Mouse (Mus musculus) liver, embryonic 11.5 days (tissue): ENCODE measurements around the gene Meiob. TPM values are rescaled to one million over a fixed set of nuclear protein-coding genes. Genes with fewer than 3 reads are reported as not detected.
A peak's percentile ranks its signal among the peaks of the same experiment; 100 is the strongest.

Experiments
- ATAC-seq: fragments of 200-750 bp; cut with Nextera tagmentation; replicated peaks from 2 replicates; pipeline ENCODE4 v1.8.0; 2017; ENCODE audit warnings: moderate number of reproducible peaks, mild to moderate bottlenecking, moderate TSS enrichment, moderate library complexity; ENCODE audit not compliant: low FRiP score
- DNase-seq: peaks from one replicate; pipeline ENCODE4 v3.0.0-alpha.2; 2017; ENCODE audit warnings: low spot score
- H3K27ac ChIP-seq: fragments of 300-500 bp; sonication (generic); 2 replicates; pipeline ENCODE4 v1.5.1; 2014; ENCODE audit warnings: mild to moderate bottlenecking, low read depth, low read length, control low read depth
- H3K27me3 ChIP-seq: fragments of 300-500 bp; sonication (generic); replicated peaks from 2 replicates; pipeline ENCODE4 v1.6.1; 2014; ENCODE audit warnings: low read length, mixed read lengths; ENCODE audit not compliant: control insufficient read depth, insufficient read depth
- H3K36me3 ChIP-seq: fragments of 300-500 bp; sonication (generic); 2 replicates; pipeline ENCODE4 v1.6.1; 2014; ENCODE audit warnings: mild to moderate bottlenecking, low read length, moderate library complexity, mixed read lengths; ENCODE audit not compliant: control insufficient read depth, insufficient read depth
- H3K4me1 ChIP-seq: fragments of 300-500 bp; sonication (generic); replicated peaks from 2 replicates; pipeline ENCODE4 v1.6.1; 2014; ENCODE audit warnings: low read length, mixed read lengths; ENCODE audit not compliant: control insufficient read depth, insufficient read depth
- H3K4me2 ChIP-seq: fragments of 300-500 bp; sonication (generic); 2 replicates; pipeline ENCODE4 v1.6.1; 2014; ENCODE audit warnings: mild to moderate bottlenecking, control low read depth, moderate library complexity
- H3K4me3 ChIP-seq: fragments of 300-500 bp; sonication (generic); 2 replicates; pipeline ENCODE4 v1.5.1; 2014; ENCODE audit warnings: low read depth, low read length, control low read depth
- H3K9ac ChIP-seq: fragments of 300-500 bp; sonication (generic); 2 replicates; pipeline ENCODE4 v1.6.1; 2014; ENCODE audit warnings: low read depth, low read length, control low read depth
- H3K9me3 ChIP-seq: fragments of 300-500 bp; sonication (generic); 2 replicates; pipeline ENCODE4 v1.6.1; 2016; ENCODE audit warnings: low read length, inconsistent platforms, mixed read lengths; ENCODE audit not compliant: control insufficient read depth
- WGBS: fragments of 180-500 bp; shearing (Covaris S2); extraction: QIAGEN DNeasy Blood & Tissue Kit; methylation state at CpG from one replicate; pipeline ENCODE4 v1.1.7; 2014; 5-methylcytosine and 5-hydroxymethylcytosine counted together
- polyA plus RNA-seq: library from polyadenylated mRNA; unstranded; fragments of >200 nt; fragmentation: Nextera tagmentation; extraction: Ambion mirVana; gene quantifications from 2 replicates; pipeline ENCODE4 v1.2.1, GENCODE M21; 2014

Meiob gene
- polyA plus RNA-seq, 1 experiment from 2014 or later, result 1.9 TPM

- WGBS, result 45% methylated on average over 4 of the region's 4 CpGs
- no peak overlapping the region for H3K27ac ChIP-seq
- H3K4me1 ChIP-seq, result 0 out of 2 replicates have a peak, but pooled peaks cover 3% of the 10 kb centered on the region
- no peaks in the 10 kb centered on the region for H3K27me3 ChIP-seq
- H3K9me3 ChIP-seq, result no peaks in the 10 kb centered on the region
- no peak overlapping the region for H3K9ac ChIP-seq
- DNase-seq, result no peak
- no peak overlapping the region for H3K4me2 ChIP-seq
- H3K4me3 ChIP-seq, result no peak overlapping the region
- H3K36me3 ChIP-seq, result no peaks in the 10 kb centered on the region
- ATAC-seq, result no peak
Measured at GRCm38 (mm10) chr17:24873695-24874404, 69.8 kb downstream of the Meiob start.

- Histone ChIP-seq H3K27me3 (no peaks in the 10 kb centered on the region), H3K36me3 (no peaks in the 10 kb centered on the region), H3K27ac (no peak overlapping the region), H3K4me2 (no peak overlapping the region), H3K4me3 (no peak overlapping the region), H3K9ac (no peak overlapping the region), H3K4me1 (0 out of 2 replicates have a peak, but pooled peaks cover 3% of the 10 kb centered on the region), H3K9me3 (no peaks in the 10 kb centered on the region)
- no peak for ATAC-seq
- 52% methylated on average over 1 of the region's 1 CpGs for WGBS
- DNase-seq, result no peak
Measured at GRCm38 (mm10) chr17:24874405-24874745, 70.3 kb downstream of the Meiob start.

- no peaks in the 10 kb centered on the region for H3K36me3 ChIP-seq
- H3K27ac ChIP-seq, result no peak overlapping the region
- H3K27me3 ChIP-seq, result no peaks in the 10 kb centered on the region
- H3K4me2 ChIP-seq, result no peak overlapping the region
- ATAC-seq (no peak), DNase-seq (no peak)
- H3K4me3 ChIP-seq, result no peak overlapping the region
- no peaks in the 10 kb centered on the region for H3K9me3 ChIP-seq
- 75% methylated on average over 8 of the region's 8 CpGs for WGBS
- no peak overlapping the region for H3K9ac ChIP-seq
- H3K4me1 ChIP-seq, result 0 out of 2 replicates have a peak, but pooled peaks cover 3% of the 10 kb centered on the region
Measured at GRCm38 (mm10) chr17:24874989-24875388, 70.9 kb downstream of the Meiob start.

GRCm38 (mm10) chr17:24877336-24878116 is 73.4 kb downstream of the Meiob start:
- H3K4me3 ChIP-seq, result peak overlapping the region; percentile 12; the same call in 1 of the 2 replicates
- DNase-seq (no peak), ATAC-seq (peak; percentile 10; the same call in 1 of the 2 replicates)
- H3K9ac ChIP-seq, result peak overlapping the region; percentile 41
- H3K4me2 ChIP-seq, result peak overlapping the region; percentile 41
- H3K27ac ChIP-seq, result peak overlapping the region; percentile 73
- 56% methylated on average over 10 of the region's 10 CpGs for WGBS
- 0 out of 2 replicates have a peak, but pooled peaks cover 3% of the 10 kb centered on the region for H3K4me1 ChIP-seq
- no peaks in the 10 kb centered on the region for H3K9me3 ChIP-seq
- no peaks in the 10 kb centered on the region for H3K27me3 ChIP-seq
- no peaks in the 10 kb centered on the region for H3K36me3 ChIP-seq

- Histone ChIP-seq H3K4me1 (0 out of 2 replicates have a peak, but pooled peaks cover 3% of the 10 kb centered on the region), H3K9me3 (no peaks in the 10 kb centered on the region), H3K4me2 (peak overlapping the region; percentile 41), H3K4me3 (peak overlapping the region; percentile 12; the same call in 1 of the 2 replicates), H3K36me3 (peaks cover 3% of the 10 kb centered on the region; the same call in 1 of the 2 replicates), H3K9ac (peak overlapping the region; percentile 41; the same call in 1 of the 2 replicates), H3K27ac (peak overlapping the region; percentile 73; the same call in 1 of the 2 replicates), H3K27me3 (no peaks in the 10 kb centered on the region)
- ATAC-seq (peak; percentile 32; the same call in 1 of the 2 replicates), DNase-seq (no peak)
- WGBS, result 37% methylated on average over 5 of the region's 5 CpGs
Measured at GRCm38 (mm10) chr17:24878117-24878397, 74.0 kb downstream of the Meiob start.

GRCm38 (mm10) chr17:24878531-24878930 is 74.4 kb downstream of the Meiob start:
- no peaks in the 10 kb centered on the region for H3K27me3 ChIP-seq
- peaks cover 7% of the 10 kb centered on the region; the same call in 1 of the 2 replicates for H3K36me3 ChIP-seq
- 0 out of 2 replicates have a peak overlapping the region, but pooled peaks have one; percentile 0 for H3K4me2 ChIP-seq
- 0 out of 2 replicates have a peak, but pooled peaks cover 3% of the 10 kb centered on the region for H3K4me1 ChIP-seq
- no peak overlapping the region for H3K9ac ChIP-seq
- WGBS, result 80% methylated on average over 8 of the region's 8 CpGs
- ATAC-seq (no peak), DNase-seq (no peak)
- no peaks in the 10 kb centered on the region for H3K9me3 ChIP-seq
- H3K27ac ChIP-seq, result no peak overlapping the region
- H3K4me3 ChIP-seq, result no peak overlapping the region

GRCm38 (mm10) chr17:24881738-24882440 is 77.8 kb downstream of the Meiob start:
- Histone ChIP-seq H3K4me2 (no peak overlapping the region), H3K27ac (no peak overlapping the region), H3K4me1 (peaks cover 11% of the 10 kb centered on the region; the same call in 1 of the 2 replicates), H3K27me3 (no peaks in the 10 kb centered on the region), H3K9ac (no peak overlapping the region), H3K4me3 (no peak overlapping the region), H3K36me3 (peaks cover 16% of the 10 kb centered on the region; the same call in 1 of the 2 replicates), H3K9me3 (no peaks in the 10 kb centered on the region)
- ATAC-seq (no peak), DNase-seq (no peak)
- 52% methylated on average over 7 of the region's 7 CpGs for WGBS

GRCm38 (mm10) chr17:24884391-24884790 is 80.3 kb downstream of the Meiob start:
- no peak for ATAC-seq
- no peaks in the 10 kb centered on the region for H3K9me3 ChIP-seq
- H3K27ac ChIP-seq, result no peak overlapping the region
- H3K36me3 ChIP-seq, result peaks cover 22% of the 10 kb centered on the region; the same call in 1 of the 2 replicates
- no peak for DNase-seq
- H3K4me1 ChIP-seq, result peaks cover 18% of the 10 kb centered on the region
- WGBS, result 84% methylated on average over 6 of the region's 6 CpGs
- H3K4me2 ChIP-seq, result peak overlapping the region; percentile 92; the same call in 1 of the 2 replicates
- H3K4me3 ChIP-seq, result peak overlapping the region; percentile 76
- H3K9ac ChIP-seq, result no peak overlapping the region
- H3K27me3 ChIP-seq, result no peaks in the 10 kb centered on the region
